Mouse (Mus musculus): Measurements from ENCODE around the gene Nuak2.

- TF ChIP-seq CTCF (IDR thresholded peaks at IDR 0.05; ENCODE audit: extremely low read depth, insufficient read depth, low read length) = no peak
- TF ChIP-seq POLR2A (IDR thresholded peaks at IDR 0.05; ENCODE audit: extremely low read depth, insufficient read depth, low read length) = no peak
Measured at GRCm38 (mm10) chr1:132380550-132381100, 64.7 kb downstream of the Nuak2 start.

Data from cortical plate, adult 2 months (tissue).